Mouse (Mus musculus) fibroblast of lung, adult 2 months (primary cell): ENCODE results near the gene Zer1.

Source experiments
- DNase-seq: peaks from one replicate; pipeline ENCODE4 v3.0.0-alpha.2; 2011; ENCODE audit warnings: low read depth

The Zer1 gene

DNA sequence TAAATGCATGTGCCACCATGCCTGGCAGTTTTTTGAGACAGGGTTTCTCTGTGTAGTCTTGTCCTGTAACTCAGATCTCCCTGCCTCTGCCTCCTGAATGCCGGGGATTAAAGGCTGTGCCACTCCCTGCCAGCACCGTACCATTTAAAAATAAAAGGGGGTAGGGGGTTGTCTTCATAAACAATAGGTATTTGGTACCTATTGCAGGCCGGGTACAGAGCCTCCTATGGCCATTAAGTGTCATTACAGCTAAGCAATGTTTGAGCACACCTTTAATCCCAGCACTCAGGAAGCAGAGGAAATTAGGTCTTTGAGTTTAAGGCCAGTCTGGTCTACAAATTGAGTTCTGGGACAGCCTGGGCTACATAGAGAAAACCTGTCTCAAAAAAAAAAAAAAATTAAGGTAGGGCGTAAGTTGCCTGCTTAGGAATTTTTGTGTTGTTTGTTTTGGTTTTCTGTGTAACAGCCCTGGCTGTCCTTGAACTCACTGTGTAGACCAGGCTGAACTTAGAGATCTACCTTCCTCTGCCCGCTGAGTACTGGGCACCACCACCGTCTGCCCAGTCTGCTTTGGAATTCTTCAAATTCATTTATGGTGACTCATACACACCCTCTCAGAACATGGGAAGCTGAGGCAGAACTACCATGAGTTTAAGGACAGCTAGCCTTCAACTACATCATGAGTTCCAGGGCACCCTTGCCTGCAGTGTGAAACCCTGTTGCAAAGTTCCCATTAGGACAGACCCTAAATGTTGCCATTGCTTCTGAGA lies 72.2 kb downstream of the Zer1 start:
- DNase-seq: no peak

DNA sequence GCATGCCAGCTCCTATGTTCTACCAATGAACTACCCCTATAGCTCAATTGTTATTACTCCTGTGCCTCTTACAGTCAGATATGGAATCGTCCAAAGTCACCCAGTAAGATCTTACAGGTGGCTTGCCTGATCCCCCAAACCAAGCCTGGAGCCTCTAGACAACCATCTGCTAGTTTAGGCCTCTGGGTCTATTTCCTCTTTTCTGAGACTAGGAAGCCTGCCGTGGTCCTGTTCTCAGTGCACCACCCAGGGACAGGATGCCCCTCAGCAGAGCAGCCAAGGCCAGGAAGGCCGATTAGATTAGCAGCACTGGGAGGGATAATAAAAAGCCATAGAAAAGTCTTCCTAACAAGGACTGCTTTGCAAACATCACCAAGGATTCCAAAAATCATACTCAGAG lies 74.6 kb downstream of the Zer1 start:
- DNase-seq: no peak

DNA sequence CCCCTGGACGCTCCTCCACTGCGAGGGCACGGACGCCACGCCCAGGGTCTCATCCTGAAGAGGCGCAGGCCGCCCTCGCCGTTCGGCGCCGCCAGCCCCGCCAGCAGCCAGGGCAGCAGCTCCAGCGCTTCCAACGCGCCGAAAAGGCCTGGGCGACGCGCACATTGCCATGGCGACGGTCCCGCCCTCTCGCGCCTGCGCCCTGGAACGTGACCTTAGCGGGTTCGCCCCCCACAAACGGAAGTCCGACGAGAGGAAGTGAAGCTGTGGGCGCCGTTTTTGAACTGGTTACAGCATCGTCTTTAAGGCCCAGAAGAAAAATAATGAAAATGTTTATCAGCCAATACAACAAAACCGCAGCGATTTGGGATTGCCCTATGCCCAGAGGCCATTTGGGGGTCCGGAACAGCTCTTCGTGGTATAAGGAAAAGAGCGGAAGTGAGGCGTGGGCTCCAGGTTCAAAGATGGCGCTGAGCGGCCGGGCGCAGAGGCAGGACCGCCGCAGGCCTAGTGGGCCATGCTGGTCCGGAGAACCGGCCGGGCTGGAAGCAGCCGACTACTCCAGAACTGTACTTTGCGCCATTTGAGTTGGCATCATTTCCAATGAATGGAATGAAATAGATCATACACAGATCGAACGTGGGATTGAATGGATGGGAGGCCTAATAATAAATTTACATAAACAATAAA lies 75.5 kb downstream of the Zer1 start, which contains the start of gene Wdr34:
TSS of gene Wdr34 (minus strand) at position 183 of the 690 bp plus-strand sequence.
- DNase-seq: peak; percentile 79

DNA sequence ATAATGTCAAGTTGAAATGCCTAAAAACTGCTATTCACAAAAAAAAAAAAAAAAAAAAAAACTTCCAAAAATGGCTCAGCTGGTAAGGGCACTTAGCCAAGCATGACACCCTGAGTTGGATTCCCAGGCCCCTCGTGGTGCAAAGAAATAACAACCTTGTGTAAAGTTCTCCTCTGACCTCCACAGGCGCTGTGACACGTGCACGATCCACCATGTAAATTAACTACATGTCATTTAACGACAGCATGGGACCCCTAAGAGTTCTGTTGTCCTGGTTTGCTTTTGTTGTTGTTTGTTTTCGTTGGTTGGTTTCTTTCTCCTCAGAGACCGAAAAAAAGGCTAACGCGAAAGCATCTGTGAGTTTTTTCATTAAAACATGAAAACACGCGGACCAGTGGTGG lies 76.3 kb downstream of the Zer1 start:
- no peak for DNase-seq
